Mouse (Mus musculus) ovary, postnatal 10 days (tissue): ENCODE measurements around the gene Thsd7a.

Experiments used
- DNase-seq: peaks from one replicate; pipeline ENCODE4 v3.0.0; 2022; ENCODE audit warnings: low spot score

The Thsd7a gene

DNA sequence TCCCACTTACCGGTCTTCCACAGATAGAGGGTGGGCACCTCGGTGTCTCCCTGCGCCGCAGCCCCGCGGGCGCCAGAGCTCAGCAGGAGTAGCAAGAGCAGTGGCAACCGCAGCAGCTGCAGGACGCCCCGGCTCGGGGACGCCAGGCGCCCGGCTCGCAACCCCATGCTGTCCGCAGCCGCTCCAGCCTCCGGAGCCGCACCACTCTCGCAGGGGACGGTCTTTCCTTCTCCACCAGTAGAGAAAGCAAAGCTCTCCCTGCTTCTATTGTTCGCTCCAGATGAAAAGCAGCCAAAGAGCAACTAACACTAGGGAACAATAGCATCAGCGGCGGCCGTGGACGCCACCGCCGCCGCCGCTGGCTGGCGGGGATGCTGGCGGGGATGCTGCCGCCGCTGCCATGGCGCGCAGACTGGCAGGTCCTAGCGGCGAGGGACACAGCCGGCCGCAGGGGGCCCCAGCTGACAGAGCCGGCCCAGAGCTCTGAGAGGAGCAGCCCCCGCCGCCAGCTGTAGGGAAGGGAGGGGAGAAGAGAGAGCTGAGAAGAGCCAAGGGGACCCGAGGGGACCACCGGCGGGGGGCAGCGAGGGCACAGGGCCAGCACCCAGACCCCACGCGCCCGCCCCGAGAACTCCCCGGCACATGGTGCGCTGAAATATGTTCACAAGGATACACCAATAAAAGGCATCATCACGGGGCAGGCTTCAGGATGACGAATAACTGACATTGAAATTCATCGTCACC is at the start of gene Thsd7a:
TSS of gene Thsd7a (minus strand) at position 624 of the 744 bp plus-strand sequence.
- peak; percentile 29 for DNase-seq

DNA sequence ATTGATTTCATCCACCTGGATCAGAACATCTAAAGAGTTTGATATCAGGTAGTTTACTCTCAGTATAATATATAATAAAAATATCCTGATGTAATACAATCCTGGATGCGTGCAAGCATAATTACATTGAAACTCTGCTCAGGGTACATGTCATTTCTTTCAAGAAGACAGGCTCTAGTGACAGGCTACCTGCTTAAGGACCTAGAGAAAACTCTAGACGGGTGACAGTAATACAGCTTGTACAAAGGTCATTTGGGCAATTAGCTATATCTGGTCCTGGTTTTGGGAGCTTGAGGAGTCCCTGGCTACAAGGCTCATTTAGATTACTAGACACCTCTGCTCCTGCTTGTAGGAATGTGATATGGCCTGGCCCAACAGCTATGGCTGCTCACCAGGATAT is 37.9 kb upstream of the Thsd7a start:
- no peak for DNase-seq

DNA sequence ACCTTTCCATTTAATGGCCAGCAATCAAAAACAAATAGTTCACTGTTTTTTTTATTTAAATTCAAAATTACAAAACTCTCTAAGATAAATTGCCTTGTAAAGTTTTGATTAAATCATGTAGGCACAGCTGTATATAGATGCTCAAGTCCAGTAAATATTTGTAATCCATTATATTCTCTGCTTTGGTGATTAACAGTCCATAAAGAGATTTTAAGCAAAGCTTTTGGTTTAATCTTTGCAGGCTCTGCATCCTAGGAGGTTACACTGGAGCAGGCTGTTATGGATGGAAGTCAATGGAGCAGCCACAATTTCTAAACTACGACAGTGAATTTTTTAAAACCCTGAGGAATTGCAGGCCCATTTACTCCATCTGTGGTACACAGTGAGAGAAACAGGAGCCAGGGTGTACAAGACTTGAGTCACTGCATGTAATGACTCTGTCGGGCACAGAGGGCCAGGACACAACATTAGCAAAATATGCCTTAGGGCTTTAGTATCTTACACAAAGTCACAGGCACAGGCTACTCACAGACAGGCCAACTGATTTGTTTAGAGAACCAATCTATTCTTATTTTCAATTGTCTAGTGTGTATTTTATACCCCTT is 37.3 kb upstream of the Thsd7a start:
- no peak for DNase-seq

DNA sequence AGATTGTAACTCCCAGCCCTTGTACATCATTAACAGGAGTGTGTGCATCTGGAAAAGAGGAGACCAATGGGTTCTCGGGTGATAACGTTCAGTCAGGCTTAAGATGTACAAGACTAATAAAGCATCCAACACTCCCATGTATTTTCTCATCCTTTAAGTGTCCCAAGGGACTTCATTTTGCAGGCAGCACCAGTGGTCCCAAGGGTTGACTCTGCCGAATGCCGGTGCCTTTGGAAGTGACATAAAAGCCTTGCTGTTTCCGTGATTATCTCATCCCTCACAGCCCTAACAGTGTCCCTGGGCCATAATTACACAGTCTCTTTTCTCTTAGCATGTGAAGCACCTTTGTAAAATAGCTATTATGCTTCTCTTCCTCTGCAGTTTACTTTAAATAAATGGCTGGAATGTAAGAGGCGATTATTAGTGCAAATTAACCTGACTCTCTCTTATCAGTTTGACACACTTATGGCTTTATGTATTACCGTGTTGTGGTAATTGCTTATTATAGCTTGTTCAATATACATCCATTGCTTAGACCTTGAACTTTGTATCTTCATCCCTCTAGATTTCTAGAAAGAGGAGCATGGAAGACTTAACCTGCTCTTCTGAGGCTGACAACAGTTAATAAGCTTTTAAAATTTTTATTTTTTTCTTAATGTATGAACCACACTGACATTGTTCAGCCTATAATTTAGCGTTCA is 35.9 kb upstream of the Thsd7a start:
- no peak for DNase-seq

DNA sequence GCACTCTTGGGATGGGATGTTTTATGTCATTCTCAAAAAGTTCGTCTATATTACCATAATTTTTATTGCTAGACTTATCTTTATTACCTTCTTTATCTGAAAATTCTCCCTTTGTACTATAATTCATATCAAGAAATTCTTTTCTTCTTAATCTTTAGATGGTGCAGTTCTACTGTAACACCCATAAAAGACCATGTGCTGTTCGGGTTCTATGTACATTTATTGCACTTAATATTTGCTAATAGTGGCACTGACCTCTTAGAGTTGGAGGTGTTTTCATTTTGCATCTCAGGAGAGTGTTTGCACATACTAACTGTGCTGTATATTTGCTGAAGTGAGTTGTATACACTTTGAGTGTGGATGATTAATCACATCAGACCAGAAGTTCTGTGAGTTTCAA is 23.6 kb upstream of the Thsd7a start:
- no peak for DNase-seq

DNA sequence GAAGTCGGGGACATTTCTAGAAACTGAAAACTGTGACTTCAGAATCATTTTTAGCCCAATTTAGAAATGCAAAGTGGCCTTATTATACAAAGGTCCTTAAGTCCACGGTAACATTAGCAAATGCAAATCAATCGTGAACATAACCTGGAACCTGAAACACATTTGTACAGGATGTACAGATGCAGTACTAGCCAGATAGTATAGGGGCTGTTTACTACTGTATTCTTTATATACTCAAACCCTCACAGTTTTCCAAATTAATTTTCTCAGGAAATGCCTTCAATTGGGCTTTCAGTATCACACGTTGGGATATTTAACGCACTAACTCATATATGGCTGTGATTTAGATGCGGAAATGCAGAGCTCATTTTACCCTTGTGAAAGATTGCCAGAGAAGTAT is 16.0 kb upstream of the Thsd7a start:
- DNase-seq: no peak

DNA sequence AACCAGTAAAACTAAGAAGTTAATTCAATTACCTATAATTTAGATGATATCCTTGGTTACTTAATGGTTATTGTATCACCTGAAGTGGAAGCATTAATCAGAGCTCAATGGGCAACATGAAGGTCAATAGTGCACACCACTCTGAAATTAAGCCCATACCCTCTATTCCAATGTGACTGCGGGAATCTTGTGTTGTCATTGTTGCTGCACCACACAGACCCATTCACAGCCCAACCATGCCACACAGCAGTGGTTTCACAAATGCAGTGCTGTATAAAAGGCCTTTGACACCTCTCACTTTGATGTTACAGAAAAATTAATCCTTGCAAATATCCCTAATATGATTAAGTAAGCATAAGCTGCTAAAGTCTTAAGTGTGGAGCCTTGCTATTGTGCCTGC is 15.4 kb upstream of the Thsd7a start:
- no peak for DNase-seq

DNA sequence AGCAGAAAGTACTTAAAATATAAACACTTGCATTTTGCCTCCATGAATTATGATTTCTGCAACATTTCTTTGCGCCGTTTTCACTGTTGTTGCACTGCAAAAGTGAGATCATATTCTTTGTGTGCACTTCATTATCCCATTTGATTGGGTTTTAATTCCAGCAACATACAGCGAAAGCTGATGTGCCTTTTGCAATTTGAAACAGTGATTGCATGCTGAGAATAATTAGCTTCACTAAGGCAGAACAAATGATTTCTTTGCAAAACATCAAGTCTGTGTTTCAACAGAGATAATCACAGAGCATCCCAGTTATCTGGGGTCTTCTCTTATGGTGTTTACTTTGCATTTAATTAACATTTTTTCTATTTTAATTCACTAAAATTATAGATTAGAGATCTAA is 14.6 kb upstream of the Thsd7a start:
- no peak for DNase-seq

DNA sequence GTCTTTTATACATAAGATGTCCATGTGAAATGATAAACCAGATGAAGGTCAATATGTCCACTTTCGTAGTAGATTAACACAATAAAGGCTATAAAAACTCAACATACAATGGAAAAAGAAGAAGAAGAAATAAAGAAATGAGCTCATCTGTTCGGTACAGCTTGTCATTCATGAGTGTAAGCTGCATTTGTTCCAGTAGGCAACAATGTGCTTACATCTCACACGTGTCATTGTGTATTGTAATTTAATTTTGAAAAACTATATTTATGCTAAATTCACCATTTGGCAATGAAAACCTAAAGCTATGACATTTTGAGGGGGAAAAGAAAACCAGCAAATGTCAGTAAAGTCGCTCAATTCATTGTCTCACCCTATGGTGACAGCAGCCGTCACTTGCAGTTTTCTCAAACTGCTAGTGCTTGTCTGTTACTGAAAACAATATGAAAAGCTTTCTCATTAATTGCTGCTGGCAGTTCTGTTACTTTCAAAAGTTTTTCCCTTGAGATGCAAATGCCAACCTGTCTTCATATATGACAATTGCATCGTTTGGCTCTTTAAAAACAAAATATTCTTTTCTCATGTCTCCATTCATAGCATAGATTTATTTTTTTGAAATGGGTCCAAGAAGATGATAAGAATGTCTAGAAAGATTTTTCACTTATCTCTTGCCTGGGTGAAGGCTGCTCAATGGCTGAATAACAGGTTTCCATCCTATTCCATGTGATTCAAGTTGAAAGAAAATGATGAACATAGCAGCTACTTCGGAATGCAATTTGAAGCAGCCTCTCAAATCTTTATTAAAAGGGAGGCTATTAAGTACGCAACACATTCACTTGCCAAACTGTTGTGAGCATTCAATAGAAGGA is 10.4 kb upstream of the Thsd7a start:
- DNase-seq: no peak

DNA sequence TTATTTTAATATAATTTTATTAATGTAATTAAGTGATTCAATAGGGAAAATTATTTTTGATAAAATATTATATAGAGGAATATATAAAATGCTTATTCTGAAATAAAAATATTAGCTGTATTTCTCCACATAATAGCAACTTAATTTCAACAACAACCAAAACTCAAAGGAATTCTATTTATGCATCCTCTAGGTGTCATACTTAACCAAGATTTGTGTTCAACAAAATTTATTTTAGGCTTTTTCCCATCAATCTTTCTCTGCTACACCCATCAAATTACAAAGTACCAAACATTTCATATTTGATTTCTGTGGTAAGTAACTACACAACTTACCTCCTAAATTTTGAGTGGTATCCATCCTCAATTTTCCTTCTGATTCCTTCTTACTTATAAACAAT is 3.1 kb upstream of the Thsd7a start:
- no peak for DNase-seq

DNA sequence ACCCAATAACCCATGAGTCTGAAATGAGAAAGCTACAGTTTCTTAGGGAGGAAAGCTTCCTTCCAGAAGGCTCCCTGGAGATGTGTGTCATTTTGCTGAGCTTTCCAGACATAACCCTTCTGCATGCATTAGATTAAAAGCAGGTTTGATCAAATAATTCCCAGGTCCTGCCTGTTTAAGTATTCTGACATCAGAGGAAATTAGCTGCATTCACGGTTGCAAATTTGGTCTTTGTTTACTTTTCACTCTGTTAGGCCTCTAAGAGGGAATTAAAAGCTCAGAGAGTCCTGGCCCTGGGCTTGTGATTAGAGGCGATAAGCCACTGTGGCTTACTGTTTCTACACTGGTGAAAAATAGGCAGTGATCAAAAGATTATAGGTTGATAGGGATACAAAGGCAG is 1.2 kb upstream of the Thsd7a start:
- DNase-seq: no peak

DNA sequence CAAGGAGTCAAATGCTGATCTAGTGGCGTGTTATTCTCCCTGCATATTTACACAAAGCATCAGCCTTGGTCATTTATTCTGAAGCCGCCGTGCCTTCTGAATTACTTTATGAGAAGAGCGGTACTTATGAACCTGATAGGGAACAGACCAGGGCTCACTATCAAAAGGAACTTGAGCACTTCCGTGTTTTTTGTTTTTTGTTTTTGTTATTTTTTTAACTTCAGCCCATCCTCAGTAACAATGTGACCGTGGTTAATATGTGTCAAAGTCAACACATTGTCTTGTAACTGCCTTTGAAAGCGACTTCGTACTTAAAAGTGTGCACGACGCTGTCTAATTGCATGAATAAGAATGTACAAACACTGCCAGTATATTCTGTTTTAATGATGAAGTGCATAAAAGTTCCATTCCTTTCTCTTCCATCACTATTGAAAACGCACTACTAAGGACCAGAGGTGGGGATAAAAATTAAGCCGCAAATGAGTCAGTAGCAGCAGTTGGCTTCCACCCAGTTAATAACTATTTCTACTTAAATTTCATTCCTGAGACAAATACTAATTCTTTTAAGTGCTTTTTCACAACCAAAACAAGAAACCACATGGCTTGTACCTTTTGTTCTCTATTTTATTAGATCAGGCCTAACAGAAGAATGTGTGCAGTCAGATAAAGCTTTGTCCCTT is 461 bp upstream of the Thsd7a start:
- DNase-seq: no peak

DNA sequence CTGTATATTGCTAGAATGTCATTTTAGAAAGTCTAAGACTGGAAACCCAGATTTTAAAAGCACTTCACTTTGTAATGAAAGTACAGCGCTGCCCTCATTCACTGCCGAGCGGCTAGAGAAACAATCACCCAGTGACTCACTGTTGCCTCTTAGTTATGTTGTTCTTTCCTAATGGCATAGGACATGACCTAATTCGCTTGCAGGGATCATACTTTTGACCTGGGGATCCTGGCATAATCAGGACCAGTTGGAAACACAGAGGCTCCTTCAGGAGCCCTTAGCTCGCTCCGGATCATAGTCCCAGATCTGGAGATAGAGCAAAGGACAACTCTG is 790 bp downstream of the Thsd7a start:
- DNase-seq: no peak

DNA sequence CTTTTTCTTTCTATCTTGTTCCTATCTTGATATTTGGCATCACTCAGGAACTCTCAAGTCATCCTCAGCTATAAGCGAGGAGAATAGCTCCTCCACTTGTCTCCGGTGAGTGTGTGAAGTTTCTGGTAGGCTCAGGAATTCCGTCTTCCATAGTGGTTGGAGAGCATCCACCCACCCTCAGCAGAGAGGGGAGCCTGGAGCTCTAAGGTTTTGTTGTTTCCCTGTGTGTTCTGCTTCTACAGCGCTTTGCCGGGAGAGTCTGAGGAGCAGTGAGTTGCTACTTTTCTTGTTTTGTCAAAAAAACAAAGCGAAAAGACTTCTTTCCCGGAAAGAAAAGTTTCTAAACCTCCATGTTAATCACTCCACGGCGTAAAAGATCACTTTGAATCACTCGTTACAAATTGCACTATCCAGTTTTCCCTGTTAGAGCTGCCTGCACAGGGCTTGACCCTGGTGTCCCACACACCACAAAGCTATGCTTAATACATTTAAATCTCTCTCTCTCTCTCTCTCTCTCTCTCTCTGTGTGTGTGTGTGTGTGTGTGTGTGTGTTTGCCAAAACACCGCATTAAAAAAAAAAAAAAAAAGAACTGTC is 1.3 kb downstream of the Thsd7a start:
- no peak for DNase-seq

DNA sequence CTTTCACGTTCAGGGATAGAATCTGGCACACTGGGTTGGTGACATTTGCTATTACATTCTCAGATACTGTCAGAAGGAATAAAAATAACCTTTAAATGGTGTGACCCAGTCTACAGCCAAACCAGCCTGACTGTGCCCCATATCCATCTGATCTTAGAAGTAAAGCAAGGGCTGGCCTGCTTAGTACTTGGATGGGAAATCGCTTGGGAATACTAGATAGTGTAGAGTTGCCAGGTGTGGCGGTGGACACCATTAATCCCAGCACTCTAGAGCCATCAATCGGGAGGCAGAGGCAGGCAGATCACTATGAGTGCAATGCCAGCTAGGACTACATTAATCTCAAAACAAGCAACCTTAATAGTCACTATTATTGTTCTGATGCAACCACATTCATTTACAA is 6.4 kb downstream of the Thsd7a start:
- DNase-seq: no peak

DNA sequence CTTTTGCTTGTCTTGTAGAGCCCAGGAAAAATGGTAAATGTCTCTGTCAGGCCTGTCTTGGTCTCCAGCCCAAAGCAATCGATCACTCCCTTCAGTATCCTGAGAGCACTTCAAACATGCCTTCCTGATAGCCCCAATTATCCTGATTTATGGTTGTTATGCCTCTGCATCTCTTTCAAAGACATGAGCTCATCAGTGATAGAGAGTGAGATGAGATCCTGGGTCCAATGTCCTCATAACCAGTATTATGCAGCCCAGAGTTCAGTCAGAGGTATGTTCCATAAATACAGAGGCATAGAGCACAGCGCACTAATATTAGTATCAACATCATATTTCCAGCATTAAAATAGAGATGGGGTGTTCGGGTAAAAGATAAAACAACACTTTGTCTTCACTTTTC is 15.3 kb downstream of the Thsd7a start:
- DNase-seq: no peak

DNA sequence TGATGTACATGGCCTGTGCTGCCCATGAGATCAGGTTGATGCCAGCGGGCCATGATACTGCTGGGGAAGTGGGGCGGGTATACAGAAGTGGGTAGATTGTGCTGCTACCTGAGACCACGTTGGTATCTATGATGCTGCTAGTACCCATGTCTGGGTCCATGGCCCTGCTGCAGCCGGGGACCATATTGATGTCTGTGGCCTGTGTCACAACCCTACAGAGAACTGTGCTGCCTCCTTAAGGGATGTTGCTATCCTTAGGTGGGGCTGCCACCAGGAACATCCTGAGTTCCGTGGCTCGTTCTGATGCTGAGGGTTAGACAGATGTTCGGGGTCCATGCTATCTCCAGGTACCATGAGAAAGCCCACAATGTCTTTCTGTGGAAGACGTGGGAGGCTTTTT is 33.1 kb downstream of the Thsd7a start:
- no peak for DNase-seq

DNA sequence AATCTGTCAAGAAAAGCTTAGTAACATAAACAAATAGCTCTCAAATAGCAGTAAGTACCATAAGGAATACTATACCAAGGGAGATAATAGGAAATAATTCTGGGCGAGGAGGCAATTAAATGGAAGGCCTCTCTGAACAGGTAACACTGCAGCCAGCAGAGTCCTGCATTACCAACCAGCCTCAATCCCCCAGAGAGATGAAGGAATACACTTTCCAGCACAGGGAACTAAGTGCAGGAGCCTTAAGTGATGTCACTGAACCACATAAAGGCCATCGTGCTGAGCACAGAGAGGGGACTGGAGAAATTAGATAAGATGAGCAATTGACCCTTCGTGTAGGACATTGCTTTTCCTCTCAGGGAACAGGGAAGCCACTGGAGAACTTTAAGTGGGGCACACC is 36.6 kb downstream of the Thsd7a start:
- no peak for DNase-seq

DNA sequence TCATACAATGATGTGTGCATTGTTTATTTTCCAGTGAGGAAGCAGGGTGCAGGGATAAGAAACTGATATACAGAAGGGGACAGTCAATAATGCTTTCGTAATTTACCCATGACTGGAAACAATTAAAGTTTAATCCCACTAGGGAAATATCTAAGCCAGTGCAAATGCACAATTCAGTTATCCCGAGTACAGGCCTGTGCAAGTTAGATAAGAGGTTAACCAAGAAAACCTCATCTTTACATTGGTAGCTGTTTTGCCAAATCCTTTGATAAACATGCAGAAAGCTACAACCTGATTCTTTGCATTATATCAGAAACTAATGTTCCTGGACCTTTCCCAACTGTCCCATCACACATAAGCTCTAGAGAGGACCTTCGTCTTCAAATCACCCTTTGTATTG is 46.3 kb downstream of the Thsd7a start:
- DNase-seq: no peak

DNA sequence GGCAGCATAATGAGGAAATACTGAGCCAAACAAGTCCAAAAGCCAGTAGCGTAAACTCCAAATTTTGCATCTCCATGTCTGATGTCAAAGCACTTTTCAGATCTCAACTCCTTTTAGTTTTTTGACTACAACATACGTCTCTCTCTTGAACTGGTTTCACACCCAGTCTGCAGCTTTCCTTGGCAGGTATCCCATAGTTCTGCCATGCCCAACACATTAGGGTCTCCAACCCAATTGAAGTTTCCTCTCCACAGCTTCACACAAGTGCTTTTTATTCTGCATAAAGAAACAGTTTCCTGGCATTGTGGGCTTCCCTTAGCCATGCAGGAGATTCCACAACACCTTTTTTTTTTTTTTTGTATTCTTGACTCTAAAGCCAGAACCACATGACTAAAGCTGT is 50.1 kb downstream of the Thsd7a start:
- DNase-seq: no peak

DNA sequence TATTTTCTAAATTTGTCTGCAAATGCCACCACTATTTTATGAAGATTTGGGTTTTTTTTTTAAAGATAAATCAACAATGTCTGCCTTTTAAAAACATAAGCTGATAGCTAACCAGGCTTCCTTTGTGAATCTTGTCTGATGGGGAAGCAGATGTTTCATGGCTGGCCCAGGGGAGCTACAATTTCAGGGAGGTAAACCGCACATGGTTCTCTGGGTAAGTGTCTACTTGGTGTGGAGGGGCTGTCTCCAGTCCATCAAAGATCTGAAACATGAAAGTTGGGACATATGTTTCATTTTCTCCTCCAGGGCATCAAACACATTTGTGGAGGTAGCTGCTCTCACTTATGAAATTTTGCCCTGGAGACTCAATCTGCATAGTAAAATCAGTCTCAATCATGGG is 55.5 kb downstream of the Thsd7a start:
- DNase-seq: no peak

DNA sequence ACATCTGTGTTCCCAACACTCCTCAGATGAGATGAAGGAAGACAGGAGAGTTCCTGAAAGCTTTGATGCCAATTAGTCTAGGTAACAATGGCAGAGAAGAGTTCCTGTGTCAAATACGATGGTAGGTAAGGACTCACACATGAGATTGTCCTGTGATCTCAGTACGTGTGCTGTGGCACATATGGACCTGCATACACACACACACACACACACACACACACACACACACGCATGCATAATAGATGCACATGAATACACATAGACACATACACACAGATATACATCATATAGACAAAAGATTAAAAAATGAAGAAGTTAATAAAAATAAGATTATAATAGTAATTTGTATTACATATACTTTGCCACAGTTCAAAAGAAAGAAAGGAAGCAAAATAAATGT is 56.0 kb downstream of the Thsd7a start:
- DNase-seq: no peak
